Mouse (Mus musculus): ENCODE data around the gene Pros1.

DNA sequence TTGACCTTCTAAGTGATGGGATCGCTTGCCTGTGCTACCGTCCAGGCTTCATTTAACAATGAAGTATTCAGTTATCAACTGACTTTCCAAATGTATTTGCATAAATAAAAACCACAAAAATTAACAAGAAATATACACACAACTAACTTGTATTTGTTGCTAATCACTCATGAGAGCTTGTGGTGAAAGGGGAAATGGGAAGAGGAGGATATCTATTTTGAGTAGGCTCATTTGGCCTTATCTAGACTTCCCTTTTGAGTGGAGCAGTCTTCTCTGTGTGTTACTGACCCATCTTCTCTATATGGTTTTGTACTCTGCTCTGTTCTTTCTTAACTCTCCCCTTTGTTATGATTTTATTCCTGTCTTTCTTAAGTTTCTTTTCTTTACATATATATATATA is 2.2 kb downstream of the Pros1 start:
- TF ChIP-seq CTCF (IDR thresholded peaks at IDR 0.05; ENCODE audit: low read depth) (no peak), EP300 (IDR thresholded peaks at IDR 0.05; ENCODE audit: low read depth) (no peak)
